Mouse (Mus musculus) CD4-positive, CD25-positive, alpha-beta regulatory T cell, adult 4 months (primary cell): ENCODE measurements at regions not wholly inside any gene's neighbourhood (a gene's known extent, or its start where the extent isn't known, plus 50 kb on each side); places are given as distances from the start of the nearest gene placed in this dataset.

ENCODE experiments used
- ATAC-seq: one replicate; pipeline ENCODE4 v1.8.0; 2017

- no peak for ATAC-seq
Measured at GRCm38 (mm10) chr5:118428323-118429095, 132.0 kb upstream of the Med13l start.

GRCm38 (mm10) chr5:118433599-118433998 lies 126.9 kb upstream of the Med13l start:
- no peak for ATAC-seq

- ATAC-seq: no peak
Measured at GRCm38 (mm10) chr5:118434718-118435555, 125.5 kb upstream of the Med13l start.

GRCm38 (mm10) chr5:118435556-118435950 lies 124.9 kb upstream of the Med13l start:
- ATAC-seq: no peak

GRCm38 (mm10) chr5:118436035-118436434 lies 124.4 kb upstream of the Med13l start:
- no peak for ATAC-seq

GRCm38 (mm10) chr5:118436474-118437306 lies 123.8 kb upstream of the Med13l start:
- ATAC-seq: no peak

- ATAC-seq: no peak
Measured at GRCm38 (mm10) chr5:118437307-118437610, 123.2 kb upstream of the Med13l start.

- ATAC-seq: no peak
Measured at GRCm38 (mm10) chr5:118438016-118438415, 122.5 kb upstream of the Med13l start.

- ATAC-seq: no peak
Measured at GRCm38 (mm10) chr5:118444538-118445251, 115.8 kb upstream of the Med13l start.

- ATAC-seq: no peak
Measured at GRCm38 (mm10) chr5:118445252-118445987, 115.1 kb upstream of the Med13l start.

- ATAC-seq: no peak
Measured at GRCm38 (mm10) chr5:118445988-118446280, 114.5 kb upstream of the Med13l start.

- ATAC-seq: no peak
Measured at GRCm38 (mm10) chr5:118446878-118447277, 113.6 kb upstream of the Med13l start.

GRCm38 (mm10) chr5:118447366-118447765 lies 113.1 kb upstream of the Med13l start:
- no peak for ATAC-seq

GRCm38 (mm10) chr5:118448884-118449515 lies 111.5 kb upstream of the Med13l start:
- ATAC-seq: no peak

GRCm38 (mm10) chr5:118449893-118450292 lies 110.6 kb upstream of the Med13l start:
- no peak for ATAC-seq

GRCm38 (mm10) chr5:118452052-118452451 lies 108.4 kb upstream of the Med13l start:
- no peak for ATAC-seq

- ATAC-seq: no peak
Measured at GRCm38 (mm10) chr5:118454096-118454495, 106.4 kb upstream of the Med13l start.

- ATAC-seq: no peak
Measured at GRCm38 (mm10) chr5:118458727-118459390, 101.6 kb upstream of the Med13l start.

GRCm38 (mm10) chr5:118459391-118459792 lies 101.1 kb upstream of the Med13l start:
- ATAC-seq: no peak

- ATAC-seq: no peak
Measured at GRCm38 (mm10) chr5:118461967-118462366, 98.5 kb upstream of the Med13l start.
